Mouse (Mus musculus) lung, postnatal 0 days (tissue): ENCODE measurements at regions not wholly inside any gene's neighbourhood (a gene's known extent, or its start where the extent isn't known, plus 50 kb on each side); places are given as distances from the start of the nearest gene placed in this dataset.

ENCODE experiments used
- ATAC-seq: fragments of 200-750 bp; cut with Nextera tagmentation; 2 replicates; pipeline ENCODE4 v1.8.0; 2017; ENCODE audit warnings: moderate library complexity
- DNase-seq: peaks from one replicate; pipeline ENCODE4 v3.0.0-alpha.2; 2016; ENCODE audit warnings: low spot score
- H3K27ac ChIP-seq: fragments of 300-500 bp; sonication (generic); 2 replicates; pipeline ENCODE4 v1.5.1; 2014; ENCODE audit warnings: antibody characterized with exemption, mild to moderate bottlenecking, low read length, mixed read lengths
- H3K27me3 ChIP-seq: fragments of 300-500 bp; sonication (generic); replicated peaks from 2 replicates; pipeline ENCODE4 v1.6.1; 2014; ENCODE audit warnings: low read length, mixed read lengths; ENCODE audit not compliant: insufficient read depth
- H3K36me3 ChIP-seq: fragments of 300-500 bp; sonication (generic); 2 replicates; pipeline ENCODE4 v1.6.1; 2014; ENCODE audit warnings: low read length, mixed read lengths; ENCODE audit not compliant: insufficient read depth
- H3K4me1 ChIP-seq: fragments of 300-500 bp; sonication (generic); 2 replicates; pipeline ENCODE4 v1.6.1; 2014; ENCODE audit warnings: antibody characterized with exemption, low read depth, low read length, mixed read lengths; ENCODE audit not compliant: insufficient read depth
- H3K4me2 ChIP-seq: fragments of 300-500 bp; sonication (generic); replicated peaks from 2 replicates; pipeline ENCODE4 v1.6.1; 2014; ENCODE audit warnings: low read depth, mild to moderate bottlenecking, low read length, moderate library complexity, mixed read lengths
- H3K4me3 ChIP-seq: fragments of 300-500 bp; sonication (generic); 2 replicates; pipeline ENCODE4 v1.5.1; 2014; ENCODE audit warnings: low read depth, low read length
- H3K9ac ChIP-seq: fragments of 300-500 bp; sonication (generic); replicated peaks from 2 replicates; pipeline ENCODE4 v1.6.1; 2014; ENCODE audit warnings: low read depth, mild to moderate bottlenecking
- H3K9me3 ChIP-seq: fragments of 300-500 bp; sonication (generic); 2 replicates; pipeline ENCODE4 v1.6.1; 2016; ENCODE audit warnings: low read length, mixed read lengths
- CTCF ChIP-seq: IDR thresholded peaks from 2 replicates; pipeline ENCODE4 v1.5.1; 2016; ENCODE audit warnings: antibody characterized with exemption, mild to moderate bottlenecking
- EP300 ChIP-seq: IDR thresholded peaks from 2 replicates; pipeline ENCODE4 v1.6.1; 2016; ENCODE audit warnings: antibody characterized with exemption, mild to moderate bottlenecking, control low read depth
- WGBS: fragments of 180-500 bp; shearing (Covaris S2); extraction: QIAGEN DNeasy Blood & Tissue Kit; methylation state at CpG from one replicate; pipeline ENCODE4 v1.1.7; 2014; 5-methylcytosine and 5-hydroxymethylcytosine counted together

DNA sequence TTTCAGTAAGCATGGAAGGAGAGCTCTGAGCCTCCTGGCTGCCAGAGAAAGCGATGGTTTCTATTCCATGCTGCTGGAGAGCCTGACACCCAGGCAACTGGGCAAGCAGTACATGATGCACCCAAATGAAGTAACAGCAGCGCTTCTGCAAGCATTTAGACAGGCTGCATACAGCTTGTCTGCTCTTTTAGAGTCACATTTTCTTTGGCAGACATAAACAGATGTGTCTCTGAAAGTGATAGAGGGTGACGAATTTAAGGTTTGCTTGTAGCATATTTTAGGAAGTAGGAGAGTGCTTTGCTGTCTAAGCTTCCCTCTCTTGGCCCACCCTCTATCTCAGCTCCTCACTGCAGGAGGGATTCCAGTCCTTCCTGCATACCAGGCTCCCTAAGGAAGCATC is 384.0 kb upstream of the Klhl29 start:
- DNase-seq (no peak), ATAC-seq (no peak)
- no peak overlapping the region for H3K4me3 ChIP-seq
- 54% methylated on average over 3 of the region's 3 CpGs for WGBS
- no peaks in the 10 kb centered on the region for H3K9me3 ChIP-seq
- H3K27me3 ChIP-seq: no peaks in the 10 kb centered on the region
- no peak overlapping the region for H3K9ac ChIP-seq
- H3K4me1 ChIP-seq: no peaks in the 10 kb centered on the region
- no peak overlapping the region for H3K27ac ChIP-seq
- H3K4me2 ChIP-seq: no peak overlapping the region
- TF ChIP-seq CTCF: no peak
- no peak for TF ChIP-seq EP300
- H3K36me3 ChIP-seq: no peaks in the 10 kb centered on the region

DNA sequence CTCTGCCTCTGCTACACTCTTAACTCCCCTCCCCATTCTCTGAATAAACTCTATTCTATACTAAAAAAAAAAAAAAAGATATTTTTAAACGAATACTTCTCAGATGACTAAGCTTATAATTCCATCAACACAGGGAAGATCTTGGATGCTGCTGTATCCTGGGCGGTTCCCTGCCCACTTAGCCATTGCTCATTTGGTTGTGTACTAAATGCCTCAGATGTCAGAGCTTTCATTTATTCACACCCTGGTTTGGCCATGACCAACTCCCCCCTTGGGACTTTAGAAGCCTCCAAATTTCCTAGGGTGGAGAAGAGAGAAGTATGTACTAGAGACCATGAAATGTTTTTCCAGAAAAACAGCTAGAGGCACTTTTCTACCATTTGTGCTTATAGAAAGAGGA is 382.3 kb upstream of the Klhl29 start:
- Histone ChIP-seq H3K9me3 (no peaks in the 10 kb centered on the region), H3K4me2 (no peak overlapping the region), H3K4me1 (no peaks in the 10 kb centered on the region), H3K9ac (no peak overlapping the region), H3K36me3 (no peaks in the 10 kb centered on the region), H3K27ac (no peak overlapping the region), H3K27me3 (no peaks in the 10 kb centered on the region), H3K4me3 (no peak overlapping the region)
- ATAC-seq: no peak
- no peak for TF ChIP-seq EP300
- TF ChIP-seq CTCF: no peak
- 71% methylated on average over 2 of the region's 2 CpGs for WGBS
- peak; percentile 6 for DNase-seq

DNA sequence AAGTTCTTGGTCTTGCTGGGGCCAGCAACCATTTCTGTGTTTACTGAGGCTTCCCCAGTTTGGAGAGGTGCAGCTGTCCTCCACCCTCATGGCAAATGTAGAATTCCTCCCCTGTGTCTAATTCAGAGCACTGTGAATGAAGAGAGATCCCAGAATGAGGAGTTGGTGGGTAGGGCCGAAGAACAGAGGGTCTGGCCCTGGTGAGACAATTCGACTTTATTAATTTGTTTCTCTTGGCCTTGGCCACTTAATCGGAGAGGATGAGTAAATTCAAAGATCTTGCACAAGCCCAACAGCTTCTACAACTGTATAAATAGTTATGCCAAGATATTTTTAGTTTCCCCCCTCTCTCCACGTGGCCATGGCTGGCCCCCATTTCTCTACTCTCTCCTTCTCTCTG is 381.9 kb upstream of the Klhl29 start:
- H3K27ac ChIP-seq: no peak overlapping the region
- DNase-seq: no peak
- ATAC-seq: no peak
- no peaks in the 10 kb centered on the region for H3K36me3 ChIP-seq
- H3K4me3 ChIP-seq: no peak overlapping the region
- H3K4me2 ChIP-seq: no peak overlapping the region
- H3K27me3 ChIP-seq: no peaks in the 10 kb centered on the region
- no peak overlapping the region for H3K9ac ChIP-seq
- no peak for TF ChIP-seq CTCF
- no peak for TF ChIP-seq EP300
- no peaks in the 10 kb centered on the region for H3K4me1 ChIP-seq
- 57% methylated on average over 4 of the region's 4 CpGs for WGBS
- no peaks in the 10 kb centered on the region for H3K9me3 ChIP-seq

DNA sequence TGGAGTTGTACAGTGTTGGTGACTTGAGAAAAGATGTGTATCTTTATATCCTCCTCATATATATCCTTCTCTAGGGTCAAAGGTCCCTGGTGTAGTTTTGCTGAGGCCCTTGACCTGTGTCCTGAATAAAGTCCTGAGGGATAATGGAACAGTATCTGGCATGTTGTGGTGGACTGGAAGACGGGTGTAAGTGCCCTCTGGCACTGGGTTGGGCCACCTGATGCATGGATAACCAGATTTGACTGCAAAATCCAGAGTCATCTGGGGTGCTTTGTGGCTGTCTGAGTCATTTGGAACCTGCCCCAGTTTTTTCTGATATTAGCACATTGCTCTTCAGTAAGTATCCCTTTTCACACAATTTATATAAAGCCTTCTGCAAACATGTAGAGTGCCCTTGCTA is 378.3 kb upstream of the Klhl29 start:
- H3K4me1 ChIP-seq: no peaks in the 10 kb centered on the region
- no peaks in the 10 kb centered on the region for H3K36me3 ChIP-seq
- H3K27ac ChIP-seq: no peak overlapping the region
- H3K9me3 ChIP-seq: no peaks in the 10 kb centered on the region
- no peak overlapping the region for H3K4me2 ChIP-seq
- 64% methylated on average over 1 of the region's 1 CpGs for WGBS
- no peaks in the 10 kb centered on the region for H3K27me3 ChIP-seq
- TF ChIP-seq EP300 (no peak), CTCF (no peak)
- DNase-seq (no peak), ATAC-seq (no peak)
- no peak overlapping the region for H3K4me3 ChIP-seq
- no peak overlapping the region for H3K9ac ChIP-seq

DNA sequence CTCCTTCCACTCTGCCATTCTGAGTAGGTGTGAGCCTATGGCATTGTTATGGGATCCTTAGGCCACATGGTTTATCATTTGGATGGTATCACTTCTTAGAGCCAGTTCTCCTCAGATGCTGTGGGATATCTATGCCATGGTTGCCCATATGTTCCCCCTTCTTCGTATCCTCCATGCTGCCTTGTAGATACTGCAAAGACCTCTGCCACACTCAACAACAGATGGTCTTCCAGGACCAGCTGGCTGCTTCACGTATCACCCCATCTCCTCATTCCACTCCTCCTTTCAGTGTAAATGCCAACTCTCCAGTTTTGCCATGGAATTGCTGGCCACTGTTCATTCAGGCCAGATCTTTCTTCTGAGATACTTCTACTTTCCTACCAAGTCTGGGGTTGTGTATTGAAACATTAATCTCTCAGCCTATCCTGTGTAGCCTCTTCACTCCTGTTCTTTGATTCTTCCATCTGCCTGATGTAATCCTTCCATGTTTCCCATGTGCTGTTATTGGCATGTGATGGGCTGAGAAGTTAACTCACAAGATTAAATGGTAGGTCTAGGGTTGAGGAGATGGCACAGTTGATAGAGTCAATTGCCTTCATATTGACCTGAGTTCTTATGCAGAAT is 368.7 kb upstream of the Klhl29 start:
- no peak for TF ChIP-seq EP300
- TF ChIP-seq CTCF: no peak
- H3K9ac ChIP-seq: no peak overlapping the region
- ATAC-seq: no peak
- no peak overlapping the region for H3K27ac ChIP-seq
- H3K4me2 ChIP-seq: no peak overlapping the region
- H3K4me3 ChIP-seq: no peak overlapping the region
- H3K36me3 ChIP-seq: no peaks in the 10 kb centered on the region
- H3K27me3 ChIP-seq: no peaks in the 10 kb centered on the region
- H3K4me1 ChIP-seq: no peaks in the 10 kb centered on the region
- no peaks in the 10 kb centered on the region for H3K9me3 ChIP-seq
- 84% methylated on average over 2 of the region's 2 CpGs for WGBS
- DNase-seq: no peak

DNA sequence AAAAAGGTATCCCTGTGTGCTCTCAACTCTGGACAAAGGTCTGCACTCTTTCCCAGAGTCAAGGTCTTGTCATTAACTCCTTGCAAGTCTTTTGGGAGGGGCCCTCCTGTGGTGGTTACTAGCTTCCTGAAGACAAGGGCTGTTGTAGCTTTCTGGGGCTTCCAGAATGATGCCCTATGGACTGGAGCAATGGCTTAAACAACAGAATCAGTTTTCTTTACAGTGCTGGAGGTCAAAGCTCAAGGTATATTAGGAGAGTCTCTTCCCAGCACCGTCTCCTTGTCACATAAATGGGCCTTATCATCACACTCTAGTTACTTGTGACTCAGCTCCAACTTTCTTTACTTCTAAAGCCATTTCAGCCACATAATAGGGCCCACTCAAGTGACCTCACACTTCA is 360.6 kb upstream of the Klhl29 start:
- Histone ChIP-seq H3K4me2 (no peak overlapping the region), H3K4me1 (no peaks in the 10 kb centered on the region), H3K27ac (no peak overlapping the region), H3K36me3 (no peaks in the 10 kb centered on the region), H3K9me3 (no peaks in the 10 kb centered on the region), H3K27me3 (no peaks in the 10 kb centered on the region), H3K9ac (no peak overlapping the region), H3K4me3 (no peak overlapping the region)
- WGBS: 24% methylated on average over 1 of the region's 1 CpGs
- TF ChIP-seq EP300: no peak
- TF ChIP-seq CTCF: no peak
- ATAC-seq: no peak
- no peak for DNase-seq

DNA sequence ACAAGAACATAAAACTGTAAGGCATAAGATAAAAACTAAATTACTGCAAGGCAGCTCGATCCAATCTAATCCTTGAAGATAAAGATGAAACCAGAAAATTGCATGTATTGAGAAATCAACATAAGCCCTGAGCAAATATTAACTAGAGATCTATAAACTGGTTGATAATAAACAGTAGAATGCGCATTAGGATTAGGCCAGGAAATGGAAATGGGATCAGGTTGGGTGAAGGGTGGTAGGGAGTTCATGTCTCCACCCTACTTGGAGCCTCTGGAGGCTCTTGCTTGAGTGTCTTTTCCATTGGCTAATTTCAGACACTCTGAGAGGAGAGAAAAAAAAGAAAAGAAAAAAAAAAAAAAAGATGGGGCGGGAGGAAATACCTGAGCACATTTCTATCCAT is 359.4 kb upstream of the Klhl29 start:
- TF ChIP-seq EP300 (no peak), CTCF (no peak)
- DNase-seq: no peak
- Histone ChIP-seq H3K4me1 (no peaks in the 10 kb centered on the region), H3K9ac (no peak overlapping the region), H3K4me3 (no peak overlapping the region), H3K27me3 (no peaks in the 10 kb centered on the region), H3K9me3 (no peaks in the 10 kb centered on the region), H3K27ac (no peak overlapping the region), H3K36me3 (no peaks in the 10 kb centered on the region), H3K4me2 (no peak overlapping the region)
- 78% methylated on average over 3 of the region's 3 CpGs for WGBS
- ATAC-seq: no peak
